Comparison of ENCODE assay signal across 31 mouse cellular contexts in genomic region chr14:38516232-38516631, GRCm38 (mm10).
DNase-seq lines count a peak whose midpoint lies in the region; ATAC-seq lines count a peak whose summit lies in the region.
"Had no signal": no experiment of that assay in that cellular context is flagged by ENCODE, and none has a peak within 500 bp of the region (broad histone marks: within the 10 kb centered on the region; RNA-seq: fewer than 3 reads in every experiment).

No protein-coding gene starts in this region.

- H3K36me3 ChIP-seq in neural tube, embryonic 12.5 days = no peaks in the 10 kb centered on the region
- no peaks in the 10 kb centered on the region for H3K36me3 ChIP-seq in hindbrain, embryonic 16.5 days (ENCODE audit: control insufficient read depth, insufficient read depth, low read length)
- H3K36me3 ChIP-seq: embryonic facial prominence, embryonic 10.5 days; embryonic facial prominence, embryonic 15.5 days; forebrain, embryonic 12.5 days; heart, embryonic 13.5 days; intestine, embryonic 15.5 days; stomach, embryonic 15.5 days had no signal

- 59% methylated on average over 5 of the region's 5 CpGs for WGBS in neural tube, embryonic 12.5 days
- 54% methylated on average over 5 of the region's 5 CpGs for WGBS in hindbrain, embryonic 16.5 days

- H3K4me2 ChIP-seq in neural tube, embryonic 12.5 days (replicated peaks) = no peak overlapping the region
- no peak overlapping the region for H3K4me2 ChIP-seq in hindbrain, embryonic 16.5 days (ENCODE audit: low read length)
- H3K4me2 ChIP-seq: embryonic facial prominence, embryonic 15.5 days; forebrain, embryonic 12.5 days; heart, embryonic 13.5 days; intestine, embryonic 15.5 days; lung, embryonic 14.5 days; midbrain, embryonic 11.5 days; stomach, embryonic 15.5 days had no signal

- H3K9ac ChIP-seq in neural tube, embryonic 12.5 days = no peak overlapping the region
- no peak overlapping the region for H3K9ac ChIP-seq in hindbrain, embryonic 16.5 days (ENCODE audit: low read depth, low read length)
- H3K9ac ChIP-seq: embryonic facial prominence, embryonic 15.5 days; forebrain, embryonic 12.5 days; forebrain, postnatal 0 days; heart, embryonic 13.5 days; intestine, embryonic 15.5 days; liver, embryonic 14.5 days; lung, embryonic 14.5 days; stomach, embryonic 15.5 days had no signal

- H3K4me3 ChIP-seq in neural tube, embryonic 12.5 days = no peak overlapping the region
- H3K4me3 ChIP-seq in hindbrain, embryonic 16.5 days (ENCODE audit: low read length) = no peak overlapping the region
- H3K4me3 ChIP-seq: embryonic facial prominence, embryonic 10.5 days; embryonic facial prominence, embryonic 15.5 days; forebrain, embryonic 12.5 days; heart, adult 2 months; heart, embryonic 13.5 days; intestine, embryonic 15.5 days; myocyte; stomach, embryonic 15.5 days had no signal

- peak; percentile 2 for DNase-seq in embryo, embryonic 10.5 days (ENCODE audit: low spot score)
- DNase-seq in embryo, embryonic 9.5 days (ENCODE audit: extremely low spot score) = no peak
- DNase-seq in neural tube, embryonic 10.5 days (ENCODE audit: extremely low spot score, low spot score) = no peak
- DNase-seq in kidney, adult 11 months = no peak
- DNase-seq: adrenal gland, adult 8-10 months; cerebellum, adult 8-10 months; cerebellum, postnatal 25 days; forebrain, postnatal 0 days; heart, adult 2 months; heart, postnatal 10 days; kidney, adult 8-10 months; kidney, postnatal 14 days; liver; lung, embryonic 14.5 days; lung, postnatal 14 days; right cerebral cortex, postnatal 25 days; thymus, postnatal 14 days had no signal

- no peaks in the 10 kb centered on the region for H3K27me3 ChIP-seq in neural tube, embryonic 12.5 days (replicated peaks)
- no peaks in the 10 kb centered on the region for H3K27me3 ChIP-seq in hindbrain, embryonic 16.5 days (replicated peaks; ENCODE audit: control insufficient read depth, insufficient read depth, low read length)
- H3K27me3 ChIP-seq: CH12.LX; embryonic facial prominence, embryonic 15.5 days; forebrain, embryonic 12.5 days; heart, embryonic 13.5 days; intestine, embryonic 15.5 days; stomach, embryonic 15.5 days had no signal

- no peak overlapping the region for H3K27ac ChIP-seq in neural tube, embryonic 12.5 days
- no peak overlapping the region for H3K27ac ChIP-seq in hindbrain, embryonic 16.5 days (ENCODE audit: low read depth, low read length)
- H3K27ac ChIP-seq: embryonic facial prominence, embryonic 10.5 days; embryonic facial prominence, embryonic 15.5 days; forebrain, embryonic 12.5 days; heart, adult 2 months; heart, embryonic 13.5 days; intestine, embryonic 15.5 days; liver, embryonic 14.5 days; stomach, embryonic 15.5 days had no signal

- H3K4me1 ChIP-seq in neural tube, embryonic 12.5 days = no peaks in the 10 kb centered on the region
- H3K4me1 ChIP-seq in hindbrain, embryonic 16.5 days (ENCODE audit: control insufficient read depth, insufficient read depth, low read depth, low read length) = no peaks in the 10 kb centered on the region; the same call in 1 of the 2 replicates
- H3K4me1 ChIP-seq: embryonic facial prominence, embryonic 10.5 days; embryonic facial prominence, embryonic 15.5 days; forebrain, embryonic 12.5 days; heart, embryonic 13.5 days; intestine, embryonic 15.5 days; stomach, embryonic 15.5 days had no signal

- peak; percentile 81 for ATAC-seq in neural tube, embryonic 12.5 days (ENCODE audit: low FRiP score, low read depth)
- ATAC-seq in hindbrain, embryonic 16.5 days = peak; percentile 60; the same call in 1 of the 2 replicates
- ATAC-seq in megakaryocyte, adult 5-6 weeks (ENCODE audit: poor library complexity, severe bottlenecking) = no peak
- ATAC-seq: forebrain, postnatal 0 days; intestine, embryonic 15.5 days; midbrain, embryonic 16.5 days had no signal

- H3K9me3 ChIP-seq in neural tube, embryonic 12.5 days = no peaks in the 10 kb centered on the region
- no peaks in the 10 kb centered on the region for H3K9me3 ChIP-seq in hindbrain, embryonic 16.5 days (ENCODE audit: control insufficient read depth, low read length)
- H3K9me3 ChIP-seq: embryonic facial prominence, embryonic 10.5 days; embryonic facial prominence, embryonic 15.5 days; forebrain, embryonic 12.5 days; heart, embryonic 13.5 days; intestine, embryonic 15.5 days; stomach, embryonic 15.5 days had no signal
